Mouse (Mus musculus) midbrain, embryonic 11.5 days (tissue): ENCODE measurements around the gene Raet1e. TPM values are rescaled to one million over a fixed set of nuclear protein-coding genes. Genes with fewer than 3 reads are reported as not detected.
"Not testable (repeated sequence)": the region's sequence is repeated elsewhere in the genome, so short reads cannot be mapped to it uniquely, and the experiment has no call there.

ENCODE experiments used
- ATAC-seq: fragments of 200-750 bp; cut with Nextera tagmentation; 2 replicates; pipeline ENCODE4 v1.8.0; 2017; ENCODE audit warnings: moderate TSS enrichment, moderate library complexity; ENCODE audit not compliant: low FRiP score
- DNase-seq: peaks from one replicate; pipeline ENCODE4 v3.0.0; 2015; ENCODE audit warnings: low spot score; ENCODE audit errors: missing footprints
- H3K27ac ChIP-seq: fragments of 300-500 bp; sonication (generic); 2 replicates; pipeline ENCODE4 v1.5.1; 2014; ENCODE audit warnings: low read depth, low read length
- H3K27me3 ChIP-seq: fragments of 300-500 bp; sonication (generic); 2 replicates; pipeline ENCODE4 v1.6.1; 2014; ENCODE audit warnings: mild to moderate bottlenecking, low read length, moderate library complexity, mixed read lengths; ENCODE audit not compliant: control insufficient read depth, insufficient read depth
- H3K36me3 ChIP-seq: fragments of 300-500 bp; sonication (generic); 2 replicates; pipeline ENCODE4 v1.6.1; 2014; ENCODE audit warnings: mild to moderate bottlenecking, low read length, moderate library complexity, mixed read lengths; ENCODE audit not compliant: control insufficient read depth, insufficient read depth
- H3K4me1 ChIP-seq: fragments of 300-500 bp; sonication (generic); 2 replicates; pipeline ENCODE4 v1.6.1; 2014; ENCODE audit warnings: low read length; ENCODE audit not compliant: control insufficient read depth, insufficient read depth
- H3K4me2 ChIP-seq: fragments of 300-500 bp; sonication (generic); 2 replicates; pipeline ENCODE4 v1.6.1; 2014; ENCODE audit warnings: mild to moderate bottlenecking, moderate library complexity
- H3K4me3 ChIP-seq: fragments of 300-500 bp; sonication (generic); 2 replicates; pipeline ENCODE4 v1.5.1; 2014; ENCODE audit warnings: low read depth, low read length
- H3K9ac ChIP-seq: fragments of 300-500 bp; sonication (generic); 2 replicates; pipeline ENCODE4 v1.6.1; 2014; ENCODE audit warnings: low read length
- H3K9me3 ChIP-seq: fragments of 300-500 bp; sonication (generic); 2 replicates; pipeline ENCODE4 v1.6.1; 2016; ENCODE audit warnings: low read length; ENCODE audit not compliant: control insufficient read depth
- WGBS: fragments of 180-500 bp; shearing (Covaris S2); extraction: QIAGEN DNeasy Blood & Tissue Kit; methylation state at CpG from one replicate; pipeline ENCODE4 v1.1.7; 2014; 5-methylcytosine and 5-hydroxymethylcytosine counted together
- polyA plus RNA-seq: library from polyadenylated mRNA; unstranded; fragments of >200 nt; fragmentation: Nextera tagmentation; extraction: Ambion mirVana; gene quantifications from 2 replicates; pipeline ENCODE4 v1.2.1, GENCODE M21; 2014

Gene Raet1e
- polyA plus RNA-seq, 1 experiment from 2014 or later: 18.4 TPM

- WGBS: 36% methylated on average over 14 of the region's 16 CpGs
- ATAC-seq: peak; percentile 70
- not testable (repeated sequence) for H3K4me3 ChIP-seq, H3K9me3 ChIP-seq, H3K36me3 ChIP-seq, H3K27ac ChIP-seq, H3K9ac ChIP-seq, H3K4me1 ChIP-seq
- Histone ChIP-seq H3K27me3 (peaks cover 12% of the 10 kb centered on the region; the same call in 1 of the 2 replicates), H3K4me2 (peak overlapping the region; percentile 31)
- DNase-seq: peak; percentile 95
Measured at GRCm38 (mm10) chr10:22163705-22164583, 5.6 kb downstream of the Raet1e start.

GRCm38 (mm10) chr10:22165328-22166003, 7.1 kb downstream of the Raet1e start:
- not testable (repeated sequence) for H3K9ac ChIP-seq, H3K36me3 ChIP-seq, ATAC-seq, H3K27ac ChIP-seq, DNase-seq, H3K4me2 ChIP-seq, H3K9me3 ChIP-seq, H3K4me3 ChIP-seq, H3K27me3 ChIP-seq, H3K4me1 ChIP-seq
- WGBS: 66% methylated on average over 5 of the region's 5 CpGs

DNA sequence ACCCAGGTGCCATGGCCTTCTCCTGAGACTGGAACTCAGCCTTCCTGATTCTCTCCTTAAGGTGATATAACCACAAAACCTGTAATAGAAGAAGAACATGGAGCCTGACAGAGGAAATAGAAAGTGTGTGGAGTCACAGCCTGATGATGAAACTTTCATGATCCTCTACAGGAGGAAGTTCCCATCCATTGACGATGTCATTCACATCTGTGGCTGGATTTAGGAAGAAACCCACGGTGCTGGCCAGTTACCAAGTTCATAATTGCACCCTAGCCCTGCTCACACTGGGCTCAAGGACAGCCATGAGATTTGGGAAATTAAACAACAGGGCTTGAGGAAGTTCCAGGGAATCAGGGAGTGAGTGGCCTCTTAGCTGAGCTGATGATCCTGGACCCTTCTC, 7.7 kb downstream of the Raet1e start:
- not testable (repeated sequence) for H3K27me3 ChIP-seq, H3K4me2 ChIP-seq, H3K4me3 ChIP-seq, H3K9ac ChIP-seq, H3K9me3 ChIP-seq, H3K4me1 ChIP-seq, DNase-seq, H3K36me3 ChIP-seq, H3K27ac ChIP-seq, ATAC-seq
- WGBS: 68% methylated on average over 2 of the region's 2 CpGs

GRCm38 (mm10) chr10:22167061-22167460, 8.7 kb downstream of the Raet1e start:
- DNase-seq, H3K9me3 ChIP-seq, H3K9ac ChIP-seq, H3K4me3 ChIP-seq, H3K36me3 ChIP-seq, H3K27ac ChIP-seq, ATAC-seq, H3K4me1 ChIP-seq, H3K27me3 ChIP-seq, H3K4me2 ChIP-seq: not testable (repeated sequence)
- WGBS: 88% methylated on average over 1 of the region's 1 CpGs

GRCm38 (mm10) chr10:22169116-22169515, 10.7 kb downstream of the Raet1e start:
- H3K4me1 ChIP-seq, H3K36me3 ChIP-seq, H3K27me3 ChIP-seq, H3K9me3 ChIP-seq, H3K4me2 ChIP-seq, H3K9ac ChIP-seq, H3K4me3 ChIP-seq, DNase-seq, ATAC-seq, H3K27ac ChIP-seq: not testable (repeated sequence)

DNA sequence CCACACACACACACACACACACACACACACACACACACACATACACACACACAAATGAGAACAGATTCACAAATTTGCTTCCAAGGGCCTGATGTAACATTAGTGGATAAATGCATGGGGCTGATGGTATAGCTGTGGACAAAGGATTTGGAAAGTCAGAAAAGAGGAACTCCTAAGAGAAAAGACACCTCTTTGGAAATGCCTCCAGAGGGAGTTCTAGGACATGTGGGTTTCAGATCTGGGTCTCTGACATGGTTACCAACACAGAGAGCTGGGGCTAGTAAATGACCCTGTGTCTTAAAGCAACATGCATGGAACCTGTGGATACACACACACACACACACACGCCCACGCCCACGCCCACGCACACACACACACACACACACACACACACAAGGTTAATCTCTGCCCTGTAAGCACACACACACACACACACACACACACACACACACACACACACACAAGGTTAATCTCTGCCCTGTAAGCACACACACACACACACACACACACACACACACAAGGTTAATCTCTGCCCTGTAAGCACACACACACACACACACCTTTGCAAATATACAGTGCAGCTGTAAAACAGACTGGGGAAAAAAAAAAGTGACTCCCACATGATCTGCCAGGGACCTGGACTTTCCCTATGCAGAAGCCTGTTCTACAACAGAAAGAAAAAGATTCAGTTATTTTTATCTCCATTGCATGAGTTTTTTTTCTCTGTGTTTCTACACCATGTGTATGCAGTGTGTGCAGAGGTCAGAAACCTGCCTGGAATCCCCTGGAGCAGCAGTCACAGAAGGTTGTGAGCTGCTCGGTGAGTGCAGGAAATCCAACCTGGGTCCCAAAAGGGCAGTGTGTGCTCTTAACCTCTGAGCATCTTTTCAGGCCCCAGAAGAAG, 14.3 kb downstream of the Raet1e start:
- not testable (repeated sequence) for H3K9me3 ChIP-seq, H3K4me1 ChIP-seq, H3K36me3 ChIP-seq, H3K4me3 ChIP-seq, ATAC-seq, H3K27me3 ChIP-seq, H3K27ac ChIP-seq, H3K9ac ChIP-seq
- peak; percentile 37 for DNase-seq
- 84% methylated on average over 4 of the region's 5 CpGs for WGBS
- H3K4me2 ChIP-seq: peak overlapping the region; percentile 19; the same call in 1 of the 2 replicates

DNA sequence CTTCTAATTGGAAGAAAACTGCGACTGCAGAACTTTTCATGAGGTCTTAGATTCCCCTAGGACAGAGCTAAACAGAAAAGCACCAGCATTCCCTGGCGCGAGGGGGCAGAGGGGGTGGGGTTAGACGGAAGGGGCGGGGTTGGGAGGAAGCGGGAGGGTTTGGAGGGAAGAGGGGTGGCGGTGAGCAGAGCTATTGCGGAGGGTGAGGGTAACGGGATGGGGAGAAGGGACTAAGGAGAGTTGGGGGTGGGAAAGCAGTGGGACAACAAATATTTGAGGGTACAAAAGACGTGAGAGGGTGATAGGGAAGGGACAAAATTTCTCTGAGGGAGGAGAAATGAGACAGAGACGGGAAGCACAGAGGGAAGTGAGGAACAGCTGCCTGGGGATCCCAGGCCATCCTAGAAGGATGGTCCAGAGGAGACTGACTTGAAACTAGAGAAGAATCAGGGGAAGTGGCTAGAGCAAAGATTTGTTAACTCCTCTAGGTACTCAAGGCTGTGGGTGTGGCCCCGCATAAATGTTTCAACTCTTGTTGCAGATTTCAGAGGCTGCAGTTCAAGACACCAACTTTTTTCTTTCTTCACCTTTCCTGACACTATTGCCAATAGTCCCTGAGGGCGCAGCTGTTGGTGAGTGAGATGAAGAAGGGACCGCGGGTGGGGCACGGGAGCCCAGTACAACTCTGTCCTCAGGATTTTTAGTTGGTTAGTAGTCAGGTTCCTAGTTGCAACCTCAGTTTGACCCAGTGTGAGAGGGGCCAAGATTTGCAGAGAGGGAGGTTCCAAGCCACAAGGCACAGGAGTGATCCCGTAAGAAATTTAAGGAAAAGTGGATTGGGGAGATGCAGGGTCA, 15.2 kb downstream of the Raet1e start:
- not testable (repeated sequence) for H3K27ac ChIP-seq, H3K4me1 ChIP-seq, H3K36me3 ChIP-seq, H3K27me3 ChIP-seq, H3K4me3 ChIP-seq, H3K9me3 ChIP-seq, H3K9ac ChIP-seq
- ATAC-seq (peak; percentile 78), DNase-seq (peak; percentile 84)
- WGBS: 15% methylated on average over 10 of the region's 17 CpGs
- H3K4me2 ChIP-seq: peak overlapping the region; percentile 19; the same call in 1 of the 2 replicates

GRCm38 (mm10) chr10:22174190-22174487, 15.8 kb downstream of the Raet1e start:
- H3K9me3 ChIP-seq, H3K36me3 ChIP-seq, ATAC-seq, H3K9ac ChIP-seq, H3K27ac ChIP-seq, H3K27me3 ChIP-seq, DNase-seq, H3K4me1 ChIP-seq, H3K4me2 ChIP-seq, H3K4me3 ChIP-seq: not testable (repeated sequence)
- 86% methylated on average over 2 of the region's 2 CpGs for WGBS
